Mouse (Mus musculus) MN1 (cell line): ENCODE results near the gene Top3b.
"Not testable (repeated sequence)": the region's sequence is repeated elsewhere in the genome, so short reads cannot be mapped to it uniquely, and the experiment has no call there.

Experiments used
- DNase-seq: peaks from one replicate; pipeline ENCODE4 v3.0.0-alpha.2; 2016; ENCODE audit warnings: low spot score

Top3b gene

GRCm38 (mm10) chr16:16897056-16897584, 26.6 kb downstream of the Top3b start:
- no peak for DNase-seq

GRCm38 (mm10) chr16:16902329-16902728, 31.8 kb downstream of the Top3b start:
- DNase-seq, result no peak

GRCm38 (mm10) chr16:16903188-16903587, 32.7 kb downstream of the Top3b start:
- no peak for DNase-seq

GRCm38 (mm10) chr16:16907799-16908198, 37.3 kb downstream of the Top3b start:
- peak; percentile 11 for DNase-seq

- peak; percentile 86 for DNase-seq
These were observed 41.4 kb downstream of the Top3b start for GRCm38 (mm10) chr16:16911641-16912597.

- no peak for DNase-seq
These were observed 42.9 kb downstream of the Top3b start for GRCm38 (mm10) chr16:16913440-16913839.

- DNase-seq, result no peak
These were observed 48.0 kb downstream of the Top3b start for GRCm38 (mm10) chr16:16918441-16919117.

- DNase-seq, result peak; percentile 71
These were observed 50.5 kb downstream of the Top3b start for GRCm38 (mm10) chr16:16921021-16921435.

- no peak for DNase-seq
These were observed 53.9 kb downstream of the Top3b start for GRCm38 (mm10) chr16:16924481-16924880.

- no peak for DNase-seq
These were observed 56.0 kb downstream of the Top3b start for GRCm38 (mm10) chr16:16926536-16926935.

GRCm38 (mm10) chr16:16928908-16929307, 58.4 kb downstream of the Top3b start:
- not testable (repeated sequence) for DNase-seq

- DNase-seq, result no peak
These were observed 59.8 kb downstream of the Top3b start for GRCm38 (mm10) chr16:16930326-16930725.

GRCm38 (mm10) chr16:16930810-16931296, 60.3 kb downstream of the Top3b start:
- no peak for DNase-seq

GRCm38 (mm10) chr16:16939543-16939942, 69.0 kb downstream of the Top3b start:
- no peak for DNase-seq

GRCm38 (mm10) chr16:16941078-16941477, 70.5 kb downstream of the Top3b start:
- no peak for DNase-seq
